Mouse (Mus musculus) c-Kit-negative CD71-positive TER-119-positive erythroid progenitor cells, embryonic 14.5 days (primary cell): ENCODE results near the gene Cdk12.
"Not testable (repeated sequence)": the region's sequence is repeated elsewhere in the genome, so short reads cannot be mapped to it uniquely, and the experiment has no call there.

Source experiments
- DNase-seq: peaks from one replicate; pipeline ENCODE4 v3.0.0-alpha.2; 2013; ENCODE audit warnings: low read depth, low spot score

The Cdk12 gene

DNA sequence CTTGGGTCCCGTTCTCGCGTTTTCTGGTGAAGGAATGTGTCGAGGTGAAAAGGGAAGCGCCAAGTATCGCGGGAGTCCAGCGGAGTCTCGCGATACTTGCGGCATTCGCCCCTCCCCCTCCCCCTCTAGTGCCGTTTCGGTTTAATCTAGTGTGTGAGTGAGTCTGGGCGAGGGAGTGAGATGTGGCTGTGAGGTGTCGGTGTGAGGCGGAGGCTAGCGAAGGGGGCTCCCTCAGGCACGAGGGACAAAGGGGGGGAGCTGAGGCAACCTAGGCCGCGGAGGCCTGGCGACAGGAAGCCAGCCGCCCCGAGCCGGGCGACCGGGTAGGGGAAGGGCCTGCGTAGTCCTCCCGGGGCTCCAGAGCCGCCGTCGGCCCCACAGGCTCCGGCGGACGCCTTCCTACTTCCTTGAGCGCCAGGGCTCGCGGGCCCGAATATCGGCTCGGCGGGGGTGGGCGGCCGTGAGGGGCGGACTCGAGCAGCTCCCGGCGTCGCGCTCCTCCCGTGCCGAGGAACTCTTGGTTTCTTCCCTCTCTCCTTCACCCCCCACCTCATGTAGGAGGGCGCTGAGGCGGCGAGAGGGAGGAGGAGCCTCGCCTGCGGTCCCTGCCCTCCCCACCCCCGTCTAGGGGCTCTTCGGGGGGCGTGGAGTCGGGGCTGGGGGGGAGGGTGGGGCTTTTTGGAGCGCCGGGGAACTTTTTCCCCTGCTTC lies at the start of gene Cdk12:
TSS of gene Cdk12 (plus strand) at position 419 of the 710 bp plus-strand sequence.
- peak; percentile 98 for DNase-seq

DNA sequence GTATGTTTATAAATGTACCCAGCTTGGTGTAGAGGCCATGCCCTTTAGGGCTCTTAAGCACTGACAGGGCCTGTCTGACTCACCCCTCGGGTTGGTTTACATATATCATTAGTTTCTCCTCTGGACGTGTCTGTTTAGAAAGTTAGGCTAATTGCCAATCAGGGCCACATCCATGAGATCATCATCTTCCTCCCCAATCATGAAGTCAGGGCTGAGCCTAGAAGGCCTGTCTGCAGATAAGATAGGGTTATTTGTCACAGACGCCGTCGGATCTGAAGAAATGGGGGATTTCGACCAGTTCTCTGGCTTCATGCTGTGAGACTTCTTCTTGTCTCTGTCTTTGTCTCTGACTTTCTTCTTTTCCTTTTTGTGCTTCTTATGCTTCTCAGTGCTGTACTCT lies 47.8 kb upstream of the Cdk12 start:
- no peak for DNase-seq

DNA sequence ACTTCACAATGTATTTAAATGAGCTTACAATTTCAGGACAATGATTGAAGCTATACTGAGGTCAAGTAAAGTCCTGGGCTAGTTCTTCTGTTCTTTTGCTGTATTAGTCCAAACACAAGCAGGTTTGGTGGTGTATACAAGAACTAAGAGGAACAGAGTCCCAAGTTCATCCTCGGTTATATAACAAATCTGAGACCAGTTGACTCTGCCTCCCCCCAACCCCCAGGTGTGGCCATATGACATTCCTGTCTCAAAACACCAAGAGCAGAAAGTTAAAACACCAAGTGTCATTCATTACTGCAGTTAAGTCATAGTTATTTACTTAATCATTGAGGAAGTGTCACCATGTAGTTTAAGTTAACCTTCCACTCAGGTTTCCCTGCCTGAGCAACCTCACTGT lies 34.5 kb upstream of the Cdk12 start:
- DNase-seq: no peak

DNA sequence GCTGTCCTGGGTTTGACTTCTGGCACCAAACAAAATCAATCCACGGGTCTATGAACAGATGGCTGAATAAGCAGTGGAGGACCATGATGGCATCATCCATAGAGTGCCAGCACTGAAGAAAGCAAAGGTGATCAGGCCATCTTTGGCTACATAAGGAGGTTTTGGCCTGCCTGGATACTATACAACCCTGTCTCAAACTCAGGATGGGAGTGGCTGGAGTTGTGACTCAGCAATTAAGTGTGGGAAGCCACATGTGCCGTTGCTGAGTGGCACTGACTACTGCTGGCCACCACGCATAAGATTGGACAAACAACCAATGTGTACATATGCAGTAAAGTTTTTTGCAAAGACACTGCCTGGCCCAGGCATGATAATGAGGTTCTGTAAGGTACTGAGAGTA lies 20.7 kb upstream of the Cdk12 start:
- DNase-seq: not testable (repeated sequence)

DNA sequence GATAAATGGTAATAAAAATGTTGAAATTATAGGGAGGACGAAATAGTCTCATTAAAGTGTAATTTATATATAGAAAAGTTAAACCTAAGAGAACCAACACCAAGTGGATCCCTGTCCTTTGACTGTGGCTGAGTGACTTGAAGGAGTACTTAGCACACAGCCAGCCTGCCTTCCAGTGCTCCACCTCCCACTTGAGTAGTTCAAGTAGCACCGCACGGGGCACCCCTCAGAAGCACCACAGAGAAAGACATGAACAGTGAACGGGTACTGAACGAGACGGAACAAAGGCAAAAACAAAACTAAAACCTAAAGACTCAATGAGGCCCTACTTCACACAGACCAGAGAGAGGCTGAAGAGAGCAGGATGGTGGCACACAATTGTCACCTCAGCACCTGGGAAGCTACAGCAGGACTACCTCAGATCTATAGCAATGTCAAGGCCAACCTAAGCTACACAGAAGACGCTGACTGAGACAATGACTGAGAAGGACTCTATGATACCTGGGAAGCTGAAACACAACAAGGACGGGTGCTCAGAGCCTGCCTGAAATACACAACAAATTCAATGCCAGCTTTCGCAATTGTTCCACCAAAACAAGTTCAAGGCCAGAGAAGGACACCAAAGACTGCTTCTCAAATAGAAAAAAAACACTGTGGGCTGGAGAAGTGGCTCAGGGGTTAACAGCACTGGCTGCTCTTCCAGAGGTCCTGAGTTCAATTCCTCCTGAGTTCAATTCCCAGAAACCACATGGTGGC lies 15.0 kb upstream of the Cdk12 start:
- DNase-seq: no peak

DNA sequence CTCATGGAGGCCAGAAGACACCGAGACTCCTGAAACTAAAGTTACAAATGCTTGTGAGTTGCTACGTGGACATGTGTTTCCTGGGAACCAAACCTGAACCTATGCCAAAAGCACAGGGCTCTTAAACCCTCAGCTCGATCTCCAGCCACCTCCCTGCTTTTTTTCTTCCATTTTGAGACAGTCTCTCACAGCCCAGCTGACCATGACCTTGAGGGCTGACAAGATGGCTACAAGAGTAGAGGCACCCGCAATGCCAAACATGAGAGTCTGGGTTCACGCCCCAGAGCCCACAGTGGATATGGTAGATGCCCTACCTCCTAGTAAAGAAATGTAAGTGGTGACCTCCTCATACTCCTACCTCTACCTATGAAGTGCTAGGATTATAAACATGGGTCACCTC lies 12.0 kb upstream of the Cdk12 start:
- no peak for DNase-seq

DNA sequence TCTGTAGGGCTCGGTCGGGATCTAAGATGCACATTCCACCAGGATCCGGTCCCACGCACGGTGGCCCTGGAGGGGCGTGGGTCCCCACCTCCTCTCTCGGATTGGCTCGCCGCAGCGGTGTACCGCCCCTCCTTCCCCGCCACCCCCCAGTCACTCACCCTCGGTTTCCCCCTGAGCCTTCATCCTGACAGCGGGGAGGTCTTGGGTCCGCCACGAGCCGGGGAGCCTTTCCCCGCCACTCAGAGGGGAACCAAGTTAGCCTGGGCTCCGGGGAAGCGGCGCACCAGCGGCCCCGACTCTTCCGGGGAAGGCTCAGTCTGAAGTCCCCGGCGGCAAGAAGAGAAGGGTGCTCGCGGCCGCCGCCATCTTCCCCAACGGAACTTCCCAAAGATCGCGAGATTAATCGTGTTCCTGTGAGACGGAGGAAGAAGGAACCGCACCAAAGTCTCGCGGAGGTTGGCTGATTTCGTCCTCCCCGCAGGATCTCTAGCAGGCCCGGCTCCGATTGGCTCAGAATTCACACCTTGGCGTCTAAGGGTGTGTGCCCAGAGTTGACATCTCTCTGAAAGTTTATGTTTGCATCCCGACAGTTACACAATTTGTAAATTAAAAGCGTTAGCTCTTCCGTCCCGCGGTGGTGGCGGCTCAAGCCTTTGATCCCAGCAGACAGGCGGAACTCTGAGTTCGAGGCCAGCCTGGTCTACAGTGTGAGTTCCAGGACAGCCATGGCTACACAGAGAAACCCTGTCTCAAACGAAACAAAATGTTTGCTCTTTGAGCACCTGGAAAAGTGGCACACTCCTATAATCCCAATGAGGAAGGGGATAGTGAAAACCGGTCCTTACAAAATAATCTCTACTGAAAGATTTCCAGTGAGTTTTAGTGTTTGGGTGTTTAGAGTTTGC lies 9.7 kb upstream of the Cdk12 start, which contains the start of gene Med1:
TSS of gene Med1 (minus strand) at position 393 of the 905 bp plus-strand sequence.
- peak; percentile 96 for DNase-seq

DNA sequence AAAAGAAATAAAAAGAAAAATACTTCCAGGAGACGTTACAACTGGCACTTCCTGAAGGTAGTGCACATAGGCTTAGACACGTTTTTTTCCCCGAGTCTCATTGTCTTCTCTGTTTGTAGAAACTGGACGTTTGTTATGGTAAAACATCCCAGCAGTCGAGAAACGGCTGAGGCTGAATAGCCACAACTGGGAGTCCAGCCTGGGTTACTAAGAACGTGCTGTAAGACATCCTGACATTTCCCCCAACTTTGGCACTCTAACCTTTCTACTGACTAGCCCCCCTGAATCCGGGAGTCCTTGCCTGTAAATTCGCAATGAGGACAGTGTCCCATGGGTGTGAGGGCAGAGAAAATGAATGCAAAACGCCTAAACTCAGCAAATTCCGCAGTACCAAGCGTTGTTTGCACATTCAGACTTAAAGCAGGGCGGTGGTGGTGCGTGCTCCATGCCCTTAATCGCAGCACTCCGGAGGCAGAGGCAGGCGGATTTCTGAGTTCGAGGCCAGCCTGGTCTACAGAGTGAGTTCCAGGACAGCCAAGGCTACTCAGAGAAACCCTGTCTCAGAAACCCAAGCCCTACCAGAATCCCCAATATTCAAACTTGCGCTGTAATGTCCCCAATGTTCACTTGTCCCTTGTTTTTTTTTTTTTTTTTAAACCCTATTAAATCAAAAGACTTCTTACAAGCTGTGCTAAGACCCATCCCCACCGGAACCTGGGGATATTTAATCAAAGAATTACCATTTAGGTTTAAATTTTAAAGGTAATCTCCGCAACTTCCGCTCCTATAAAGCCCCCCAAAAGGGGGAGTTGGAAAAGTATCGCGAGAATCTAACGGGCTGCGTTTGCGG lies 843 bp upstream of the Cdk12 start:
- DNase-seq: peak; percentile 32

DNA sequence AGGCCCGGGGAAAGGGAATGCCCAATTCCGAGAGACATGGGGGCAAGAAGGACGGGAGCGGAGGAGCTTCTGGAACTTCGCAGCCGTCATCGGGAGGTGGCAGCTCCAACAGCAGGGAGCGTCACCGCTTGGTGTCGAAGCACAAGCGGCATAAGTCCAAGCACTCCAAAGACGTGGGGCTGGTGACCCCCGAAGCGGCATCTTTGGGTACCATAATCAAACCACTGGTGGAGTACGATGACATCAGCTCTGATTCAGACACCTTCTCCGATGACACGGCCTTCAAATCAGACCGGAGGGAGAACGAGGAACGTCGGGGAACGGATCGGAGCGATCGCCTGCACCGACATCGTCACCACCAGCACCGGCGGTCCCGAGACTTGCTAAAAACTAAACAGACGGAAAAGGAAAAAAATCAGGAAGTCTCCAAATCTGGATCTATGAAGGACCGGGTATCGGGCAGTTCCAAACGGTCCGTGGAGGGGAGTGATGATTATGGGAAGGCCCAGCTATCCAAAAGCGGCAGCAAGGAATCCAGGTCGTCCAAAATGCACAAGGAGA lies 572 bp downstream of the Cdk12 start:
- peak; percentile 52 for DNase-seq

DNA sequence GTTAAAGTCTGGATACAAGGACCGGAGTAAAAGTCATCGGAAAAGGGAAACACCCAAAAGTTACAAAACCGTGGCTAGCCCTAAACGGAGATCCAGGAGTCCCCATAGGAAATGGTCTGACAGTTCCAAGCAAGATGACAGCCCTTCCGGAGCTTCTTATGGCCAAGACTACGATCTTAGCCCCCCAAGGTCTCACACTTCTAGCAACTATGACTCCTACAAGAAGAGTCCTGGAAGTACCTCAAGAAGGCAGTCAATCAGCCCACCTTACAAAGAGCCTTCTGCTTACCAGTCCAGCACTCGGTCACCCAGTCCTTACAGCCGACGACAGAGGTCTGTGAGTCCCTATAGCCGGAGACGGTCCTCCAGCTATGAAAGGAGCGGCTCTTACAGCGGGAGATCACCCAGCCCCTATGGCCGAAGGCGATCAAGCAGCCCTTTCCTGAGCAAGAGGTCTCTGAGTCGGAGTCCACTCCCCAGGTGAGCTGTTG lies 1.1 kb downstream of the Cdk12 start:
- peak; percentile 56 for DNase-seq

DNA sequence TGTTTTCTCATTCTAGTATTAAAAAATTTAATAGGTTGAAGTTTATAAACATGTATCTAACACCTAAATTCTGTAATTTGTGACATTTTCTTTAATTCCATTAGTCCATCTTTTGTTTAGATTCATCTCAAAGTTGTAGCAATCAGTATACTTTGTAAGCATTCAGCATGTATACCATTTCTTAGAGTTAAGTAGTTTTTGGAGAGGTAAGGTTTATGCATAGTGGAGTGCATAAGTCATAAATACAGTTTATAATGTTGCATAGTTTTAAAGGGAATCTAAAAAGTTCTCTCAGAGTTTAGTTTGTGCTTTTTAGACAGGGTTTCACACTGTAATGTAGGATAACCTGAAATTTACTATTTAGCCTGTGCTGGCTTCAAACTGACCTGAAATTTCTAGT lies 2.6 kb downstream of the Cdk12 start:
- no peak for DNase-seq

DNA sequence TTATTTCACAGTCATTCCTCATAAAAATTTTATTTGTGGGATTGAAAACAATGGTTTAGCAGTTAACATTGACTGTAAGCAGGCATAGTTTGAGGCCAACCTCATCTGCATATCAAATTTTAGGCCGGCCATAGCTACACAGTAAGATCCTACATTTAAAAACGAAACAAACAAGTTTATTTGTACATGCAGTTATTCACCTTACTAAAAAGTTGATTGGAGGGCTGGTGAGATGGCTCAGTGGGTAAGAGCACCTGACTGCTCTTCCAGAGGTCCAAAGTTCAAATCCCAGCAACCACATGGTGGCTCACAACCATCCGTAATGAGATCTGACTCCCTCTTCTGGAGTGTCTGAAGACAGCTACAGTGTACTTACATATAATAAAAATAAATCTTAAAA lies 3.4 kb downstream of the Cdk12 start:
- not testable (repeated sequence) for DNase-seq

DNA sequence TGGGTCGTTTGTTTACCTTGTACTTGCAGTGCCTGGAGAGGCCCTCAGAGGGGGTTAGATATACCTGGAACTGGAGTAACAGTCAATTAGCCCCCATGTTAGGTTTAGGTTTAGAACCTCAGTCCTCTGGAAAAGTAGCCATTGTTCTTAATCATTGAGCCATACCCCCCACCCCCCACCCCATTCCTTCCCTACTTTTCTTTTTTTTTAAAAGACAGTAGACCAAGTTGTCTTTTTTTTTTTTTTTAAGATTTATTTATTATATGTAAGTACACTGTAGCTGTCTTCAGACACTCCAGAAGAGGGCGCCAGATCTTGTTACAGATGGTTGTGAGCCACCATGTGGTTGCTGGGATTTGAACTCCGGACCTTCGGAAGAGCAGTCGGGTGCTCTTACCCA lies 6.8 kb downstream of the Cdk12 start:
- not testable (repeated sequence) for DNase-seq

DNA sequence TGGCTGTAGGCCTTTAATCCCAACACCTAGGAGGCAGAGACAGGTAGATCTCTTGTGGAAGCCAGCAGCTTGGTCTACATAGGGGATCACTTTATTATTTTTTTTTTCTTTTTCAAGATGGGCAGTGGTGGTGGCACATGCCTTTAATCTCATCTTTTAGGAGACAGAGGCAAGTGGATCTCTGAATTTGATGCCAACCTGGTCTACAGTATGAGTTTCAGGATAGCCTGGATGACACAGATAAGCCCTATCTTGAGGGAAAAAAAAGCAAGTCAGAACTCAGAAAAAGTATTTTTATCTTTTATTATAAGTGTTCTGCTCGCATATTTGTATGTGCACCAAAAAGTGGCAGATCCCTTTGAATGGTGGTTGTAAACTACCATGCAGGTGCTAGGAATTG lies 10.5 kb downstream of the Cdk12 start:
- DNase-seq: peak; percentile 29

DNA sequence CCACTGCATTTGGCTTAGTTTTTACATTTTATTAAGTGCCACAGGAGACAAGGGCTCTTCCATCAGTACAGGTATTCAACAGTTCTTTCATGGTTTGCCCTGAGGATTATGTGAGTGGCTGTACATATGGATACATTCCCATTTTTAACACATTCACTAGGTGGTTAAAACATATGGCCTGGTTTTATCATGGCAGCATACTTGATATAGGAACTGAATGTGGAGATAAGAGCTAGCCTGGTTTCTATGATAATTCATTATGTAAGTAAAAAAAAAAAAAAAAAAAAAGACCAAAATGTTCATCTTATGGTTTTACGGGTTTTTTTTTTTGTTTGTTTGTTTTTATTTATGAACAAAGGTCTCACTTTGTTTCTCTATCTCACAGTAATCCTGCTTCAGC lies 23.5 kb downstream of the Cdk12 start:
- no peak for DNase-seq

DNA sequence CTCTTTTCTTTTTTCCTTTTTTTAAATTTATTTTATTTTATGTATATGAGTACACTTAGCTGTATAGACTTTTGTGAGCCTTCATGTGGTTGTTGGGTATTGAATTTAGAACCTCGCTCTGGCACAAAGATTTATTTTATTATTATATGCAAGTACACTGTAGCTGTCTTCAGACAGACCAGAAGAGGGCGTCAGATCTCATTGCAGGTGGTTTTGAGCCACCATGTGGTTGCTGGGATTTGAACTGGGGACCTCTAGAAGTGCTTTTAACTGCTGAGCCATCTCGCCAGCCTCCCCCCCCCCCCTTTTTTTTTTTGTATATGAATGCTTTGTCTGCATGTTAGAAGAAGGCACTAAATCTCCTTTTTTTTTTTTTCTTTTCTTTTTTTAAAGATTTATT lies 35.6 kb downstream of the Cdk12 start:
- no peak for DNase-seq

DNA sequence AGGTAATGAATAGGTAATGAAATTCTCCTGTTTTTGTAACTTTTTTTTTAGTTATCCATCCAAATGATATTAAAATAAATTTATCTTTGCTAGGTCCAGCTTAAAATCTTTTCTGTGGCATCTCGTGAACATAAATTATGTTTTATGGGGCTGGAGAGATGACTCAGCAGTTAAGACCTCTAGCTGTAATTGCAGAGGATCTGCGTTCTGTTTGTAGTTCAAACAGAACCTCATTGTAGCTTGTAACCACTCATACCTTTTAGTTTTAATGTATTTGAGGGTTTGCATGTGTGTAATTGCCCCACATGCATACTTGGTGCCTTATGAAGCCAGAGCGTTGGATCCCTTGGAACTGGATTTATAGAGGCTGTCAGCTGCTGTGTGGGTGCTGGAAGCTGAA lies 36.1 kb downstream of the Cdk12 start:
- no peak for DNase-seq

DNA sequence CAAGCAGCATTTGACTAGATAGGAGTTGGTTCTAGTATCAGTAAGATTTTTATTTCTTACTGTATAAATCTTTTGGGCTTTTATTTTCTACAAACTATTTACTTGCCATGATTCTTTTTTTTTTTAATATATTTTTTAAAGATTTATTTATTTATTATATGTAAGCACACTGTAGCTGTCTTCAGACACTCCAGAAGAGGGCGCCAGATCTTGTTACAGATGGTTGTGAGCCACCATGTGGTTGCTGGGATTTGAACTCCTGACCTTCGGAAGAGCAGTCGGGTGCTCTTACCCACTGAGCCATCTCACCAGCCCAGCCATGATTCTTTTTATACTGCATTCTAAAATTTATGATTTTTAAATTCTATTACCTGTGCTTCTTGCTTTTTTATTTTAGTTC lies 40.1 kb downstream of the Cdk12 start:
- not testable (repeated sequence) for DNase-seq

DNA sequence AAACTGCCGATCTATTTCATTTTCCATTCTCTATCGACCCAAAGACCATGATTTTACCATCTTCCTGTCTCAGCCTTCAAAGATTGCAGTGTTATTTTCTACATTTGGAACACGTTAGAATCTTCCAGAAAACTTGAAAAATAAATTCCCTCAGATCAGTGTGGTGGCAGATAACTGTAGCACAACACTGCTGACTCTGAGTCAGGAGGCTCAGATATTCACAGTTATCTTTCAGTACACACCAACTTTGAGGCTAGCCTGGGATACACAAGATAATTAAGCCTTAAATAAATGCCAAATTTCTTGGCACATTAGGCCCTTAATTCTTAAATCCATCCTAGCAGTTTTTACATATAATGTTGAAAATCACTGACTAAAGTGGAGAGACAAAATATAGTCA lies 41.6 kb downstream of the Cdk12 start:
- peak; percentile 54 for DNase-seq

DNA sequence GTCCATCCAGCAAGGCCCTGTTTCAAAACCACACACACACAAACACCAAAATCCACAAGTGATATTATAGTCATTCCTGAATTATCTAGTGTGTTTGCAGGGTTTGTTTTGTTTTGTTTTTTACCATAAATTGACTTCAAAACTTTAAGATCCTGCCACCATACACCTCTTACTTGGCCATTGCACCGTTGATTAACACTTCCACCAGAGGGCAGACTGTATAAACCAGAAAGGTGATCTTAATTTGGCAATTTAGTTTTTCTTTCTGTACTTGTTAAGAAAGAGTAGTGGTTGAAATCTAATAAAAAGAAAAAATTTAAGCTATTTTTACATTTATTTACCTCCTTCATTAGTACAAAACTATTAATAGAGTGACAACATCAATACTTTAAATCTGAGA lies 44.5 kb downstream of the Cdk12 start:
- no peak for DNase-seq

DNA sequence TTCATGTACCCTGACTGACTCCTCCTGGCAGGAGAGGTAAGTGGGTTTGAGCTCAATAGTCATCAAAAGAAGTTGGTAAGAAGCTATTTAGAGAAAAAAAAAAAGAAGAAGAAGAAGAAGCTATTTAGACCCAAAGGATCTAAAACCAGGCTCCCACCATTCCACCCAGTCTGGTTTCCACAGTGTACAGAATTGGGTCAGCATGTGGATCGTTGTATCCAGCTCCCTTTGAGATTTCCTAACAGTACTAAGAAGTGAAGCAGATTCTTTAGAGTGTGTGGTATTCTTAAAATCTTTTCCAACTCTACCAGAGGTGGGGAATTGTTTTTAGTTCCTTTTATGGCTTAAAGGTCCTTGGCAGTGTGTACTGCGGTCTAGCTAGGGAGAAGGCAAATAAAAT lies 50.9 kb downstream of the Cdk12 start:
- no peak for DNase-seq
